ENCODE assay signal across 26 mouse cellular contexts in genomic region chr10:61360667-61361066, GRCm38 (mm10). TPM values are rescaled to one million over a fixed set of nuclear protein-coding genes. Genes with fewer than 3 reads are reported as not detected.
DNase-seq lines count a peak whose midpoint lies in the region; ATAC-seq and TF ChIP-seq lines count a peak whose summit lies in the region.
"Had no signal": no experiment of that assay in that cellular context is flagged by ENCODE, and none has a peak within 500 bp of the region (broad histone marks: within the 10 kb centered on the region; RNA-seq: fewer than 3 reads in every experiment).

No protein-coding gene starts in this region.

- H3K27me3 ChIP-seq in forebrain, embryonic 11.5 days (ENCODE audit: control insufficient read depth, insufficient read depth, low read length), result no peaks in the 10 kb centered on the region
- H3K27me3 ChIP-seq: CH12.LX; embryonic facial prominence, embryonic 12.5 days; forebrain, embryonic 12.5 days; Patski had no signal

- intact Hi-C loops in left cerebral cortex, adult 2 months (cut with DNase I), result no loop called here

- no peak for TF ChIP-seq CTCF in left cerebral cortex, adult 2 months (IDR thresholded peaks at IDR 0.05)

- H3K36me3 ChIP-seq in forebrain, embryonic 11.5 days (ENCODE audit: control insufficient read depth, insufficient read depth, low read length), result no peaks in the 10 kb centered on the region
- H3K36me3 ChIP-seq: embryonic facial prominence, embryonic 12.5 days; G1E had no signal

- no peak for ATAC-seq in forebrain, embryonic 11.5 days (replicated peaks; ENCODE audit: low FRiP score)
- ATAC-seq: activated CD4-positive, CD25-positive, alpha-beta regulatory T cell, adult 4 months; CD4-positive, CD25-positive, alpha-beta regulatory T cell, adult 4 months; forebrain, embryonic 14.5 days; forebrain, embryonic 16.5 days; Patski had no signal

- no peaks in the 10 kb centered on the region for H3K9me3 ChIP-seq in forebrain, embryonic 11.5 days (ENCODE audit: control insufficient read depth, low read length)
- H3K9me3 ChIP-seq: embryonic facial prominence, embryonic 12.5 days; G1E had no signal

- H3K9ac ChIP-seq in forebrain, embryonic 11.5 days (ENCODE audit: low read length), result no peak overlapping the region
- H3K9ac ChIP-seq: embryonic facial prominence, embryonic 12.5 days; forebrain, embryonic 12.5 days had no signal

- 92% methylated on average over 8 of the region's 8 CpGs for WGBS in forebrain, embryonic 11.5 days

- no peak overlapping the region for H3K4me3 ChIP-seq in brown adipose tissue, adult 24 weeks (ENCODE audit: insufficient read depth, low read depth, low read length)
- H3K4me3 ChIP-seq in forebrain, embryonic 11.5 days (ENCODE audit: low read depth, low read length), result no peak overlapping the region
- no peak overlapping the region for H3K4me3 ChIP-seq in left cerebral cortex, adult 2 months
- H3K4me3 ChIP-seq: embryonic facial prominence, embryonic 10.5 days; embryonic facial prominence, embryonic 12.5 days; forebrain, embryonic 12.5 days had no signal

- peak overlapping the region; percentile 59 for H3K27ac ChIP-seq in brown adipose tissue, adult 24 weeks (replicated peaks; ENCODE audit: low read depth, low read length)
- H3K27ac ChIP-seq in forebrain, embryonic 11.5 days (ENCODE audit: low read depth, low read length), result no peak overlapping the region
- no peak overlapping the region for H3K27ac ChIP-seq in left cerebral cortex, adult 2 months
- H3K27ac ChIP-seq: embryonic facial prominence, embryonic 10.5 days; embryonic facial prominence, embryonic 12.5 days; forebrain, embryonic 12.5 days had no signal

- H3K4me1 ChIP-seq in brown adipose tissue, adult 24 weeks (ENCODE audit: control insufficient read depth, insufficient read depth, insufficient read length, low read length), result peaks cover 38% of the 10 kb centered on the region
- H3K4me1 ChIP-seq in forebrain, embryonic 11.5 days (replicated peaks; ENCODE audit: control insufficient read depth, insufficient read depth, low read length), result no peaks in the 10 kb centered on the region
- H3K4me1 ChIP-seq: embryonic facial prominence, embryonic 12.5 days; forebrain, embryonic 12.5 days had no signal

- H3K4me2 ChIP-seq in forebrain, embryonic 11.5 days (ENCODE audit: low read depth, low read length, severe bottlenecking), result no peak overlapping the region
- H3K4me2 ChIP-seq: embryonic facial prominence, embryonic 12.5 days; forebrain, embryonic 12.5 days had no signal

- peak; percentile 94 for DNase-seq in heart, adult 11 months
- DNase-seq in heart, adult 18-20 months, result no peak
- peak; percentile 49 for DNase-seq in R1 (ENCODE audit: low read depth, low spot score)
- DNase-seq in forebrain, embryonic 11.5 days (ENCODE audit: low spot score), result no peak
- DNase-seq in left cerebral cortex, adult 2 months (ENCODE audit: extremely low spot score in 1 of 2, low spot score in 2 of 2), result no peak
- DNase-seq: adrenal gland, adult 8-10 months; adrenal gland, postnatal 14 days; adrenal gland, postnatal 36 days; B cell, adult 2 months; cerebellum, adult 11 months; cerebellum, adult 18-20 months; cerebellum, adult 8-10 months; cerebellum, postnatal 10 days; cerebellum, postnatal 25 days had no signal

RNA-seq across cellular contexts. Expression of gene Pald1, which starts 22.7 kb away (rescaled TPM):
- total RNA-seq in heart, adult 18-20 months (2021), result 10 to 100 TPM; 16.0 to 16.2 TPM
- polyA plus RNA-seq in brown adipose tissue, adult 24 weeks (2012; ENCODE audit: insufficient read depth, insufficient read length, missing spikeins), result 22.9 and 31.9 TPM in 2 replicates
- 21.3 and 22.9 TPM in 2 replicates for polyA plus RNA-seq in forebrain, embryonic 11.5 days (2014; fragmentation: Nextera tagmentation; extraction: Ambion mirVana)
- 1 to 10 TPM; 8.1 to 8.3 TPM for total RNA-seq in left cerebral cortex, adult 2 months (2021)
- total RNA-seq: G1E had no signal
- polyA plus RNA-seq: activated CD4-positive, CD25-positive, alpha-beta regulatory T cell, adult 4 months; CD4-positive, CD25-positive, alpha-beta regulatory T cell, adult 4 months had no signal

RNA-seq across cellular contexts. Expression of gene Nodal, which starts 57.1 kb away (rescaled TPM):
- total RNA-seq in heart, adult 18-20 months (2021), result not detected
- not detected in 2 replicates for polyA plus RNA-seq in brown adipose tissue, adult 24 weeks (2012; ENCODE audit: insufficient read depth, insufficient read length, missing spikeins)
- not detected in 2 replicates for polyA plus RNA-seq in forebrain, embryonic 11.5 days (2014; fragmentation: Nextera tagmentation; extraction: Ambion mirVana)
- total RNA-seq in left cerebral cortex, adult 2 months (2021), result not detected
- total RNA-seq: adrenal gland, adult 18-20 months; adrenal gland, adult 8-10 months; adrenal gland, postnatal 14 days; adrenal gland, postnatal 36 days; G1E had no signal
- polyA plus RNA-seq: activated CD4-positive, CD25-positive, alpha-beta regulatory T cell, adult 4 months; CD4-positive, CD25-positive, alpha-beta regulatory T cell, adult 4 months; embryonic facial prominence, embryonic 10.5 days; forebrain, embryonic 12.5 days; forebrain, embryonic 14.5 days; G1E; Patski had no signal

Comparison
In these comparisons a context has a peak if more than half of its experiments do, and no peak if none do; other contexts are left out.
1. DNase-seq: peak in heart, adult 11 months (single experiment) and R1 (single experiment); none in heart, adult 18-20 months (0 of 2), forebrain, embryonic 11.5 days (single experiment) and left cerebral cortex, adult 2 months (0 of 2).